Mouse (Mus musculus): Measurements from ENCODE around the gene Rpusd4. TPM values are rescaled to one million over a fixed set of nuclear protein-coding genes. Genes with fewer than 3 reads are reported as not detected.

The Rpusd4 gene
- polyA plus RNA-seq, 1 experiment from 2014 or later, result 21.5 TPM

- no peaks in the 10 kb centered on the region for H3K27me3 ChIP-seq (ENCODE audit: control insufficient read depth, insufficient read depth, low read length)
- H3K9ac ChIP-seq (ENCODE audit: low read length), result no peak overlapping the region
- no peak; the same call in 1 of the 2 replicates for ATAC-seq (replicated peaks; ENCODE audit: extremely low read depth, insufficient read depth, low FRiP score)
- no peaks in the 10 kb centered on the region for H3K36me3 ChIP-seq (ENCODE audit: control insufficient read depth, insufficient read depth)
- H3K4me3 ChIP-seq (ENCODE audit: low read length), result no peak overlapping the region
- H3K27ac ChIP-seq (ENCODE audit: low read length), result no peak overlapping the region
- H3K4me2 ChIP-seq (ENCODE audit: low read depth, low read length), result no peak overlapping the region
- H3K9me3 ChIP-seq (replicated peaks; ENCODE audit: control insufficient read depth, low read length), result no peaks in the 10 kb centered on the region
- WGBS, result 57% methylated on average over 5 of the region's 5 CpGs
- H3K4me1 ChIP-seq (ENCODE audit: control insufficient read depth, insufficient read depth, low read length), result 0 out of 2 replicates have a peak, but pooled peaks cover 2% of the 10 kb centered on the region
Observed at GRCm38 (mm10) chr9:35282851-35283200, 15.2 kb downstream of the Rpusd4 start.

GRCm38 (mm10) chr9:35283415-35284069 is 15.9 kb downstream of the Rpusd4 start:
- no peak overlapping the region for H3K9ac ChIP-seq (ENCODE audit: low read length)
- H3K4me2 ChIP-seq (ENCODE audit: low read depth, low read length), result no peak overlapping the region
- ATAC-seq (replicated peaks; ENCODE audit: extremely low read depth, insufficient read depth, low FRiP score), result no peak
- no peak overlapping the region for H3K4me3 ChIP-seq (ENCODE audit: low read length)
- no peaks in the 10 kb centered on the region for H3K36me3 ChIP-seq (ENCODE audit: control insufficient read depth, insufficient read depth)
- no peaks in the 10 kb centered on the region for H3K27me3 ChIP-seq (ENCODE audit: control insufficient read depth, insufficient read depth, low read length)
- H3K27ac ChIP-seq (ENCODE audit: low read length), result no peak overlapping the region
- no peaks in the 10 kb centered on the region for H3K9me3 ChIP-seq (replicated peaks; ENCODE audit: control insufficient read depth, low read length)
- 0 out of 2 replicates have a peak, but pooled peaks cover 2% of the 10 kb centered on the region for H3K4me1 ChIP-seq (ENCODE audit: control insufficient read depth, insufficient read depth, low read length)
- WGBS, result 73% methylated on average over 13 of the region's 13 CpGs

GRCm38 (mm10) chr9:35284351-35284750 is 16.7 kb downstream of the Rpusd4 start:
- Histone ChIP-seq H3K4me2 (ENCODE audit: low read depth, low read length) (no peak overlapping the region), H3K4me3 (ENCODE audit: low read length) (no peak overlapping the region), H3K9me3 (replicated peaks; ENCODE audit: control insufficient read depth, low read length) (no peaks in the 10 kb centered on the region), H3K36me3 (ENCODE audit: control insufficient read depth, insufficient read depth) (no peaks in the 10 kb centered on the region), H3K27me3 (ENCODE audit: control insufficient read depth, insufficient read depth, low read length) (no peaks in the 10 kb centered on the region), H3K9ac (ENCODE audit: low read length) (no peak overlapping the region), H3K27ac (ENCODE audit: low read length) (no peak overlapping the region), H3K4me1 (ENCODE audit: control insufficient read depth, insufficient read depth, low read length) (0 out of 2 replicates have a peak, but pooled peaks cover 2% of the 10 kb centered on the region)
- no peak for ATAC-seq (replicated peaks; ENCODE audit: extremely low read depth, insufficient read depth, low FRiP score)
- WGBS, result 79% methylated on average over 4 of the region's 4 CpGs

- 0 out of 2 replicates have a peak, but pooled peaks cover 6% of the 10 kb centered on the region for H3K4me1 ChIP-seq (ENCODE audit: control insufficient read depth, insufficient read depth, low read length)
- no peak for ATAC-seq (replicated peaks; ENCODE audit: extremely low read depth, insufficient read depth, low FRiP score)
Observed at GRCm38 (mm10) chr9:35286351-35286750, 18.7 kb downstream of the Rpusd4 start.

GRCm38 (mm10) chr9:35289992-35290391 is 22.3 kb downstream of the Rpusd4 start:
- Histone ChIP-seq H3K4me1 (ENCODE audit: control insufficient read depth, insufficient read depth, low read length) (0 out of 2 replicates have a peak, but pooled peaks cover 4% of the 10 kb centered on the region), H3K4me3 (ENCODE audit: low read length) (no peak overlapping the region), H3K36me3 (ENCODE audit: control insufficient read depth, insufficient read depth) (no peaks in the 10 kb centered on the region), H3K27ac (ENCODE audit: low read length) (no peak overlapping the region), H3K9ac (ENCODE audit: low read length) (no peak overlapping the region), H3K9me3 (replicated peaks; ENCODE audit: control insufficient read depth, low read length) (no peaks in the 10 kb centered on the region), H3K4me2 (ENCODE audit: low read depth, low read length) (no peak overlapping the region), H3K27me3 (ENCODE audit: control insufficient read depth, insufficient read depth, low read length) (no peaks in the 10 kb centered on the region)
- ATAC-seq (replicated peaks; ENCODE audit: extremely low read depth, insufficient read depth, low FRiP score), result no peak
- WGBS, result 69% methylated on average over 7 of the region's 7 CpGs

More at GRCm38 (mm10) chr9:35286351-35286750, 18.7 kb downstream of the Rpusd4 start:
- Histone ChIP-seq H3K4me2 (ENCODE audit: low read depth, low read length) (no peak overlapping the region), H3K4me3 (ENCODE audit: low read length) (no peak overlapping the region), H3K9me3 (replicated peaks; ENCODE audit: control insufficient read depth, low read length) (no peaks in the 10 kb centered on the region), H3K9ac (ENCODE audit: low read length) (no peak overlapping the region), H3K27ac (ENCODE audit: low read length) (no peak overlapping the region), H3K36me3 (ENCODE audit: control insufficient read depth, insufficient read depth) (no peaks in the 10 kb centered on the region), H3K27me3 (ENCODE audit: control insufficient read depth, insufficient read depth, low read length) (no peaks in the 10 kb centered on the region)
- WGBS, result 66% methylated on average over 3 of the region's 3 CpGs

- Histone ChIP-seq H3K27me3 (ENCODE audit: control insufficient read depth, insufficient read depth, low read length) (no peaks in the 10 kb centered on the region), H3K4me3 (ENCODE audit: low read length) (no peak overlapping the region), H3K27ac (ENCODE audit: low read length) (no peak overlapping the region), H3K9me3 (replicated peaks; ENCODE audit: control insufficient read depth, low read length) (no peaks in the 10 kb centered on the region), H3K9ac (ENCODE audit: low read length) (no peak overlapping the region), H3K36me3 (ENCODE audit: control insufficient read depth, insufficient read depth) (no peaks in the 10 kb centered on the region), H3K4me1 (ENCODE audit: control insufficient read depth, insufficient read depth, low read length) (0 out of 2 replicates have a peak, but pooled peaks cover 4% of the 10 kb centered on the region), H3K4me2 (ENCODE audit: low read depth, low read length) (no peak overlapping the region)
- ATAC-seq (replicated peaks; ENCODE audit: extremely low read depth, insufficient read depth, low FRiP score), result no peak
- WGBS, result 88% methylated on average over 3 of the region's 3 CpGs
Observed at GRCm38 (mm10) chr9:35290417-35290816, 22.8 kb downstream of the Rpusd4 start.

- no peaks in the 10 kb centered on the region for H3K27me3 ChIP-seq (ENCODE audit: control insufficient read depth, insufficient read depth, low read length)
- WGBS, result 31% methylated on average over 4 of the region's 4 CpGs
- H3K4me3 ChIP-seq (ENCODE audit: low read length), result no peak overlapping the region
- no peak overlapping the region for H3K27ac ChIP-seq (ENCODE audit: low read length)
- no peak overlapping the region for H3K4me2 ChIP-seq (ENCODE audit: low read depth, low read length)
- no peaks in the 10 kb centered on the region for H3K9me3 ChIP-seq (replicated peaks; ENCODE audit: control insufficient read depth, low read length)
- H3K9ac ChIP-seq (ENCODE audit: low read length), result no peak overlapping the region
- peak; percentile 45; the same call in 1 of the 2 replicates for ATAC-seq (replicated peaks; ENCODE audit: extremely low read depth, insufficient read depth, low FRiP score)
- no peaks in the 10 kb centered on the region for H3K36me3 ChIP-seq (ENCODE audit: control insufficient read depth, insufficient read depth)
- 0 out of 2 replicates have a peak, but pooled peaks cover 4% of the 10 kb centered on the region for H3K4me1 ChIP-seq (ENCODE audit: control insufficient read depth, insufficient read depth, low read length)
Observed at GRCm38 (mm10) chr9:35290916-35291315, 23.3 kb downstream of the Rpusd4 start.

GRCm38 (mm10) chr9:35293465-35293864 is 25.8 kb downstream of the Rpusd4 start:
- Histone ChIP-seq H3K4me3 (ENCODE audit: low read length) (no peak overlapping the region), H3K27ac (ENCODE audit: low read length) (no peak overlapping the region), H3K4me1 (ENCODE audit: control insufficient read depth, insufficient read depth, low read length) (0 out of 2 replicates have a peak, but pooled peaks cover 4% of the 10 kb centered on the region), H3K36me3 (ENCODE audit: control insufficient read depth, insufficient read depth) (no peaks in the 10 kb centered on the region), H3K9ac (ENCODE audit: low read length) (no peak overlapping the region), H3K27me3 (ENCODE audit: control insufficient read depth, insufficient read depth, low read length) (no peaks in the 10 kb centered on the region), H3K4me2 (ENCODE audit: low read depth, low read length) (no peak overlapping the region), H3K9me3 (replicated peaks; ENCODE audit: control insufficient read depth, low read length) (no peaks in the 10 kb centered on the region)
- ATAC-seq (replicated peaks; ENCODE audit: extremely low read depth, insufficient read depth, low FRiP score), result no peak
- 63% methylated on average over 5 of the region's 5 CpGs for WGBS

- Histone ChIP-seq H3K27ac (ENCODE audit: low read length) (no peak overlapping the region), H3K9me3 (replicated peaks; ENCODE audit: control insufficient read depth, low read length) (no peaks in the 10 kb centered on the region), H3K36me3 (ENCODE audit: control insufficient read depth, insufficient read depth) (no peaks in the 10 kb centered on the region), H3K4me3 (ENCODE audit: low read length) (no peak overlapping the region), H3K4me1 (ENCODE audit: control insufficient read depth, insufficient read depth, low read length) (no peaks in the 10 kb centered on the region), H3K4me2 (ENCODE audit: low read depth, low read length) (no peak overlapping the region), H3K27me3 (ENCODE audit: control insufficient read depth, insufficient read depth, low read length) (no peaks in the 10 kb centered on the region), H3K9ac (ENCODE audit: low read length) (no peak overlapping the region)
- no peak for ATAC-seq (replicated peaks; ENCODE audit: extremely low read depth, insufficient read depth, low FRiP score)
Observed at GRCm38 (mm10) chr9:35297791-35298190, 30.1 kb downstream of the Rpusd4 start.

All from heart, embryonic 16.5 days (tissue).